Mouse (Mus musculus) T-helper 17 cell (primary cell): Measurements from ENCODE around the gene Spout1.

Experiments used
- in situ Hi-C, 2 experiments: fragments of 300-600 bp; cut with MboI, MseI; formaldehyde crosslinking; loops; 1 replicate in 1 of 2; 2 replicates in 1 of 2; pipeline ENCODE4 v1.15.1; 2025; ENCODE audit warnings: high pct_unique_total_duplicates in 2 of 2

The Spout1 gene

GRCm38 (mm10) chr2:30177700-30178675 is at the start of gene Spout1:
Gene Spout1 (minus strand): TSS chr2:30178459.
- in situ Hi-C loops: no loop called here

- in situ Hi-C loops: no loop called here
Observed at GRCm38 (mm10) chr2:30216293-30216692, 38.0 kb upstream of the Spout1 start.

GRCm38 (mm10) chr2:30215493-30215892 is 37.2 kb upstream of the Spout1 start:
- in situ Hi-C loops: no loop called here

GRCm38 (mm10) chr2:30214745-30215144 is 36.5 kb upstream of the Spout1 start:
- in situ Hi-C loops: no loop called here

GRCm38 (mm10) chr2:30212951-30213350 is 34.7 kb upstream of the Spout1 start:
- in situ Hi-C loops: no loop called here

- in situ Hi-C loops: no loop called here
Observed at GRCm38 (mm10) chr2:30212169-30212545, 33.9 kb upstream of the Spout1 start.

- in situ Hi-C loops: no loop called here
Observed at GRCm38 (mm10) chr2:30211408-30212168, 33.3 kb upstream of the Spout1 start.

GRCm38 (mm10) chr2:30207886-30208285 is 29.6 kb upstream of the Spout1 start:
- in situ Hi-C loops: no loop called here

GRCm38 (mm10) chr2:30207401-30207800 is 29.1 kb upstream of the Spout1 start:
- in situ Hi-C loops: no loop called here

- in situ Hi-C loops: no loop called here
Observed at GRCm38 (mm10) chr2:30205629-30206357, 27.5 kb upstream of the Spout1 start, which contains the start of gene Kyat1. Gene Kyat1 (minus strand): TSS chr2:30205847.

GRCm38 (mm10) chr2:30205255-30205628 is 27.0 kb upstream of the Spout1 start:
- in situ Hi-C loops: no loop called here

GRCm38 (mm10) chr2:30203439-30203838 is 25.2 kb upstream of the Spout1 start:
- in situ Hi-C loops: no loop called here

- in situ Hi-C loops: no loop called here
Observed at GRCm38 (mm10) chr2:30200388-30200925, 22.2 kb upstream of the Spout1 start.

GRCm38 (mm10) chr2:30199984-30200383 is 21.7 kb upstream of the Spout1 start:
- in situ Hi-C loops: no loop called here

- in situ Hi-C loops: no loop called here
Observed at GRCm38 (mm10) chr2:30198021-30198420, 19.8 kb upstream of the Spout1 start.

GRCm38 (mm10) chr2:30194656-30195055 is 16.4 kb upstream of the Spout1 start:
- in situ Hi-C loops: loop anchor here in 1 of 2 experiments (5.0 kb wide), 1 partner anchor 53 kb away; no protein-coding TSS in a partner anchor

- in situ Hi-C loops: loop anchor here in 1 of 2 experiments (5.0 kb wide), 1 partner anchor 55 kb away; no protein-coding TSS in a partner anchor
Observed at GRCm38 (mm10) chr2:30191790-30192580, 13.7 kb upstream of the Spout1 start.

GRCm38 (mm10) chr2:30185681-30186080 is 7.4 kb upstream of the Spout1 start:
- in situ Hi-C loops: loop anchor here in 1 of 2 experiments (5.0 kb wide), 1 partner anchor 97 kb away; the partner anchor contains the start of gene Gm28038

- in situ Hi-C loops: loop anchor here in 1 of 2 experiments (5.0 kb wide), 1 partner anchor 97 kb away; the partner anchor contains the start of gene Gm28038
Observed at GRCm38 (mm10) chr2:30185276-30185675, 7.0 kb upstream of the Spout1 start.

- in situ Hi-C loops: no loop called here
Observed at GRCm38 (mm10) chr2:30183721-30184120, 5.5 kb upstream of the Spout1 start.
